Mouse (Mus musculus) retina, adult 2 months (tissue): ENCODE measurements around the gene Nfatc2.

Experiments used
- DNase-seq: peaks from one replicate; pipeline ENCODE4 v3.0.0-alpha.2; 2012; ENCODE audit warnings: low read depth, low spot score

Gene Nfatc2

GRCm38 (mm10) chr2:168609653-168610248 lies 8.3 kb upstream of the Nfatc2 start:
- DNase-seq: no peak

GRCm38 (mm10) chr2:168608125-168608564 lies 6.7 kb upstream of the Nfatc2 start:
- DNase-seq: no peak

GRCm38 (mm10) chr2:168604655-168605070 lies 3.2 kb upstream of the Nfatc2 start:
- DNase-seq: no peak

GRCm38 (mm10) chr2:168602387-168602741 lies 907 bp upstream of the Nfatc2 start:
- no peak for DNase-seq

- no peak for DNase-seq
Measured at GRCm38 (mm10) chr2:168600750-168601490, 537 bp downstream of the Nfatc2 start.

DNA sequence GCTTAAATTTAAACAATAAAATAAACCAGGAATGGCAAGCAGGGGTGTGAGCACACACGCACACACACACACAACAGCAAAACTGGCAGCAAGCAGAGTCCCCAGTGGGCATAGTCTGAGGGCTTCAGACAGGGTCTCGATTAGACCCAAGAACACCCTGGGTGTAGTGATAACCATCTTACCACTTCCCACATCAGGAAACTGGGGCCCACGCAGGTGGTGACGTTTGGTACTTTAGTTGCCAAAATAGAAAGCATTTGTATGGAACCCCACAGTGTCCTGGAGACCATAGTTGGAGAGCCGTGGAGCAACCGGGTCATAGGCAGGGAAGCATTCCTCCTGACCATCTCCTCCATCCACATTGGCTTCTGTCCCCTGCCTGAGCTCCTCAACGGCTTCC lies 5.8 kb downstream of the Nfatc2 start:
- DNase-seq: no peak

DNA sequence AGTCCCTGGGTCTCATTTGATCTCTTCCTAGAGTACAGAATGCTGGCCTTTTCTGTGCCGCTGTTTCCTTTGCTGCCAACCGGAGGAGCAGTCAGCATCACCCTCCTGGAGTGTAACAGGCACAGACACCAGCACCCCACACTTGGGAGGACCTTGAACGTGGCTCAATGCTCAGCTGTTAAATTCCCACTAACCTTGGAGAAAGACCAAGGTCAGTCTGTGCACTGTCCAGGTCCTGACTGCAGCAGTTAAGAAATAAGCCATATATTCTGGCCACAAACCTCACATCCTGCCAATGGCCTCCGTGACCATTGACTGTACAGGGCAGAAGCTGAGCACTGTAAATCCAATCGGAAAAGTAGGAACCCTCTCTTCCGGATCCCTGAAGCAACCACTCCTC lies 7.8 kb downstream of the Nfatc2 start:
- no peak for DNase-seq

DNA sequence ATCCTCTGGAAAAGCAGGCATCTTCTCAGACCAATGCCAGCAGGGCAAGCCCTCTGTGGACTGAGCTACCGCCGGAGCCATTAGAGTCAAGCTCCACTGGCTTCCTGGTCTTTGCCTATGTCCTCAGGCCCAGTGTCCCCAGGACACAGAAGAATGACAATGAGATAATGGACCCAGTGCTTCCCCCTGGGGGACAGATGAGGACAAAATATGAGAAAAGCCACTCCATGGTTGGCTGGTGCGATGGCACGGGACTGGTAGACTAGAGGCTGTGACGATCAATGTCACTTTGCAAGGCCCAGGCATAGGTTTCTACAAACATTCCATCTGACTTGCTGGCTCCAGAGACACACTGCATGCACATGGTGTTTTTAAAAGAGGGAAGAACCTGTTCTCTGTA lies 8.5 kb downstream of the Nfatc2 start:
- no peak for DNase-seq

GRCm38 (mm10) chr2:168591076-168591475 lies 10.4 kb downstream of the Nfatc2 start:
- DNase-seq: no peak

GRCm38 (mm10) chr2:168590556-168590955 lies 10.9 kb downstream of the Nfatc2 start:
- DNase-seq: no peak

GRCm38 (mm10) chr2:168590168-168590551 lies 11.3 kb downstream of the Nfatc2 start:
- DNase-seq: no peak

DNA sequence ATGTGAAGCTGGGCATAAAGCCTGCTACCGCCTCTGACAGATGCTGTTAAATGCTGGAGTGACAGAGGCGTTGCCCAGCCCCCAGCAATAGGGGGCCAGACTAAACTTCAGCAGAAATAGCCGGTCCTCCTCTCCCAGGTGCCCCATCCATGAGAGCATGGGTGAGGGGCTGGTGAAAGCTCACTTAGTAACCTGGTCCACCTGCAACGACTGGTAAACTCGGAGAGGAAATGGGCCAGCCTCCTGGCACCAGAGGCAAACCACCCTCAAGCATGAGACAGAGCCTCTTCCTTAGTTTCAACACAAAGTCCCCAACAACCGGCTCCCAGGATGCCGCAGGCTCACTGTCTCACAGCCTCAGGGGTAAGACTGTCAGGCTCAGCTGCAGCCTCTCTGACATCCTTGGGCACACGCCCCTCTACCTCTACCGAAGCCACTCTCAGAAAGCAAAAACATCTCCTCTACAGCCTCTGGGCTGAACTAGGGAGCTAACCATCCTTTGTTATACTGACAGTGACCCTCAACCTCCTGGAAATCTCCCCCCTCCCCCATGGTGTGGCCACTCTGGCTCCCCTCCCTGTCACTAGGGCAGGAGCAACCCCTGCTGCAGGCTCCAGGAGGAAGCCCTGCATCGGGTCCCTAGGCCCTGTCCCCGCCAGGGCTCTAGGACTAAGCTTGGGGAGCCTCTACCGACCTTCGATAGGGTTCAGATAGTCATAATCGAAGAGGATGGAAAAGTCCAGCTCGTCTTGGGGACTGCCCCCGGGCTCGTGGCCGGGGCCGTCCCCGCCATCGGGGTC lies 11.9 kb downstream of the Nfatc2 start:
- no peak for DNase-seq

- no peak for DNase-seq
Measured at GRCm38 (mm10) chr2:168588591-168589367, 12.7 kb downstream of the Nfatc2 start.

- no peak for DNase-seq
Measured at GRCm38 (mm10) chr2:168587159-168587558, 14.3 kb downstream of the Nfatc2 start.

DNA sequence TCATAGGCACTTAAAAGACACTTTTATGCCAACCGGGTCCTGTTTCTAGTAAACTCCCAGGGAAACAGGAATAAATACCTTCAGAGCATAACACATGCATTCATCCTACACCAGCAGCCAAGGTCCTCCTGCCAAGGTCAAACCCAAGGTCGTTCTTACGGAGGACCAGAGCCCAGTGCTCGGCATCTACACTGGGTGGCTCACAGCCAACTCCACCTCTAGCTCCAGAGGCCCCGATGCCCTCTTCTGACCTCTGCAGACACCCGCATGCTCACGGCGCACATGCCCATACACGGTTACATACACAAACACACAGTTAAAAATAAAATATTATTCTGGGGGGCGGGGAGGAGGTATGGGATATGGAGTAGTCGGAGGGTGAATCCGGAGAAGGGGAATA lies 14.9 kb downstream of the Nfatc2 start:
- DNase-seq: no peak

DNA sequence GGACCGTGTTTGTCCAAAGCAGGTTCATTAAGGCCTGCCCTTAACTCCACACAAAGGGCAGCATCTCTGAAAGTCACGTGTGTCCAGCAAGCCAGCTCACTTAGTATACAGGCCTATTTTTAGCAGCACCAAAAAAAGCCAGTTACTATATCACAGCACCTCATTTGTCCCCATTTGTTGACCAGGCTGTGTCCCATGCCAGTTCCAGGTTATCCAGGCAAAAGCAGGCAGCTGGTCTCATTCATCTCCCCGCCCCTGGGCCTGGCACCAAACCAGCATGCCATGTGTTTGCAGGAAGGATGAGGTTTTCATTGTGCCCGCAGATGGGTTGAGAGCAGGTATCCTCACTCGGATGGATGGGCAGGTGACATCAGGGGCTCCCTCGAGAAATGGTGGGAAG lies 16.6 kb downstream of the Nfatc2 start:
- DNase-seq: no peak

GRCm38 (mm10) chr2:168584408-168584807 lies 17.0 kb downstream of the Nfatc2 start:
- DNase-seq: no peak

DNA sequence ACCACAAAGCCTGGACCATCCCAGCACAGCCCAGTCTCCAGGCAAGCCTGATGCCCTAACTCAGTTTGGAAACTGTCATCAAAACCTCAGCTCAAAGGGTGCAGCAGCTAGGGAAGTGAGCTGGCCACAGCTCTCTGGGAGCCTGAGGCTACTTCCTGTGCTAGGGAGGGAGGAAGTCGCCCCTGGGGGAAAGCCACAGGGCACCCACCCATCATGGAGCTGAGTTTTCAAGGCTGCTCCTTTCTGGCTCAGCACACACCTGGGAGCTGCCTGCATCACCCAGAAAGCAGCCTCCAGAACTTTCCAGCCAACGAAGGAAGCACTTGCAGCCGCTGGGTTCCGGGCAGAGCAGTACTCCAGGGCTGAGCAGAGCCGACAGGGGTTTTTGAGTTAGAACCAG lies 18.4 kb downstream of the Nfatc2 start:
- DNase-seq: no peak

DNA sequence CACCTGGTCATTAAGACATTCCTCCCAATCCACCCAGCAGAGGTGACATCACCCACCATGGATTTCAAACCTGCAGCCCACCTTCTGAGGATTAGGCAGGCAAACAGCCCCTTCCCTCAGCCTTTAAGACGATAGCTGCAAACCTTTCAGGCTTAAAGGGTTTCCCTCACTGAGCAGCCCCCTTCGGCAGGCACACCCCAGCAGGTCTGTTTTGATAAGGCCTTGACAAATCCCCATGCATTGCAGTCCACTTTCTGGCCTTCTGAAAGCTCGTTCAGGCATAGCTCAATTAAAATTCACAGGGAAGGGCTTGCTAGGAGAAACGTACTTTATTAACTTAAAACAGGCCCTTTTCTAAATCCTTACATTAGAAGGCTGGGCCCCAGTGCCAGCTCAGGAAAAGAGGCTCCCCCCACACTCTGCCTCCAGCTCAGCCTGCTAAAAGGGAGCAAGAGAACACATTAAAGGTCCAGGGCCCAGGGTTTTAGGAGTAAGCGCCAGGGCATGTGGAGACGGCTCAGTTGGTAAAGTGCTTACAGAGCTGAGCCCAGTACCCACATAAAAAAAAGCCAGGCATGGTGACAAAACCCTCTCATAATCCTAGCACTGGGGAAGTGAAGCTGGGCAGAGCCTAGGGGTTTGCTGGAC lies 20.1 kb downstream of the Nfatc2 start:
- DNase-seq: no peak

DNA sequence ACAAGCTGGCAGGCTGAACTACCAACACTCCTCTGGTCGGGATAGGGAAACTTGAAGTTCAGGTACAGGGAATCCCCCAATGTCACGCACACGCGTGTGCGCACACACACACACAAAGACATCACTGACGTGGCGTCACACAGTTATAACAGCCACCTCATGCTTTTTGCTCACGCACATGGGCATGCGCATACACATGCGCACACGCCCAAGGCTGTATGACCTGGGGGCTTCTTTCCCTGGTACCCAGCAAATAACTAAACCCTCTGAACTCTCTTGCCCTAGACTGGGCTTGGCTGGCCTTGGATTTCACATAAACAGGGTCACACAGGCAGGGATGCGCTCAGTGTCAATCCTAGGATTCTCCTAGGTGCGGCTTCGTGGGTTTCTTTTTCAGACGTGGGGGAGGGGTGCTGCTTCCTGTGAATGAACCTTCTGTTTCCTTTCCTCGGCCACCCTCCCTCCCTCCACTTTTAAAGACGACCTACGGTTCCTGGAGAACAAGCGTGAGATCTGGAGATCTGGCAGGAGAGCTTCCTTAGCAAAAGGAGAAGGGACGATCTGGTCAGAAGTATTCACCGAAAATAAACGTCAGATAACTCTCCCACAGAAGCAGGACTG lies 21.1 kb downstream of the Nfatc2 start:
- no peak for DNase-seq

GRCm38 (mm10) chr2:168579601-168580130 lies 21.8 kb downstream of the Nfatc2 start:
- DNase-seq: no peak
